Mouse (Mus musculus): ENCODE measurements around the gene Krt81. TPM values are rescaled to one million over a fixed set of nuclear protein-coding genes. Genes with fewer than 3 reads are reported as not detected.

Krt81 gene
- not detected for total RNA-seq (2022)

DNA sequence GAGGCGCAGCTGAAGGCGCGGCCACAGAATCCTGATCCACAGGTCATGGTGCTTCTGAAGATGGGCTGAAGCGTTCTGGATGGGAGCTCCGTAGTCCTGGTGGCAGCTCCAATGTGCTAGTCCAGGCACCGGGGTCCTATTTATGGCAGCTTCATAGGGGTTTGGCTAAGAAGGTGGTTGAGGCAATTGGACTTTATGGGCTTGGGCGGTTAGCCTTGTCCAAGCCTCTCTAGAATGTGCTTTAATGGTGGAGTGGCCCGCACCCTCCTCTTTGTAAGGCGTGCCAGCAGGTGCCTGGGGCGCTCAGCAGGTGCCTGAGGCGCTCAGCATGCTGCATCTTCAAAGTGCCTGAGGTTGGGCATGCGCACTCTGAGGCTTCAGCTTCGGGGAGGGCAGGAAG, at the start of gene Krt81:
Krt81 (minus strand) TSS at position 101 of the 400 bp plus-strand sequence.
- DNase-seq (ENCODE audit: low spot score in 2 of 2), result no peak

DNA sequence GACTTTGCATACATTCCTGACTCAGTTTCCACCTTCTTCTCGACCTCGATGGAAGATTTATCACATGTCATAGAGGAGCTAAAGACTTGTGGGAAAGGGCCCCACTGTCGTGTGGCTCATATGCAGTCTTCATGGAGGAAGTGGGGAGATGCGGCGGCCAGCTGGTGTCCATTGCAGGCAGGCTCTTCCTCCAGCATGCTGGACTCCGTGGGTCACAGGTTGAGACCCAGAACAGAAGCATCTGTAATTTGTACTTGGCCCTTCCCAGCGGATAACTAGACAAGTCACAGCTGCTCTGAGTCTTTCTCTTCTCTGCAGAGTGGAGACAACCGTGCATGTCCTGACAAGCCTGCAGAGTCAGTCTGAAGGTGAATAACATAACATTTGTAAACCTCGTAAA, 44.7 kb upstream of the Krt81 start:
- DNase-seq (ENCODE audit: low spot score in 2 of 2), result no peak

DNA sequence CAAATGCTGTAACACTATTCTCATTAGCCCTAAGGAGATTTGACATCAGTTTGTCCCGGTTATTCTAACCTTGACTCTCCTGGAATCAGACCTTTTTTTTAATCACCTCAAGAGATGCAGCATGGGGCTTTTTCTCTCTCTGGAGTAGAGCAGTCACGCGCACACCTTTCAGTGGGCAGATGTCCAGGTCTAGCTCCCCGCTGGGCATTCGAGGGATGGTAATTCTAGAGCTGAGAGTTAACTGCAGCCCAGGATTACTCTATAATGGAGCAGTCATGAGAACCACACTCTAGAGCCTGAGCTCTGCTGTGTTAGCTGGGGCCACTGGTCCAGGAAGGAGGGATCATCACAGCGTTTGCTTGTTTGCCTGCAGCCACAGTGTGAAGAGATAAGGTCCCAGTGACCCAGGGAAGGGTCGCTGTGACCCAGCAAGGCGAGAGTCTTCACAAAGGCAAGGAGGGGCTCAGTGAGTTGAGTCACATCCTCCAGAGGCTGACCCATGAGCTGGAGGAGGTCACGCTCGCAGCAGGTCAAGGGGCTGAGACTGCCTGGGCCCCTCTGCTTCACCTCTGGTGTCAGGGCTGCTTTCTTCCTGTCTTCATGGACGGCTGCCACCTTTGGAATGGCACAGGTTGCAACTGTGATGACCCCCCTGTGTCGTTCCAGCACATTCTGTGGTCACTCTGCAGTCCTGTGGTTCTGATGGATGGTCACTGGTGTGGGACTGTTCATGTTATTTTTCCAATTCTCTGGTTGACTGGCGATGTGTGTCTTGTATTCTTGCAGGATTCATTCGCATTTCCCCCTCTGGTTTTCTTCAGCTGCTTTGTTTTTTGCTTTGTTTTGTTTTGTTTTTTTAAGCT, 43.6 kb upstream of the Krt81 start:
- DNase-seq (ENCODE audit: low spot score in 2 of 2), result no peak

- DNase-seq (ENCODE audit: low spot score in 2 of 2), result no peak
Observed at GRCm38 (mm10) chr15:101497181-101497580, 33.6 kb upstream of the Krt81 start.

GRCm38 (mm10) chr15:101495266-101495665, 31.7 kb upstream of the Krt81 start:
- DNase-seq (ENCODE audit: low spot score in 2 of 2), result no peak

DNA sequence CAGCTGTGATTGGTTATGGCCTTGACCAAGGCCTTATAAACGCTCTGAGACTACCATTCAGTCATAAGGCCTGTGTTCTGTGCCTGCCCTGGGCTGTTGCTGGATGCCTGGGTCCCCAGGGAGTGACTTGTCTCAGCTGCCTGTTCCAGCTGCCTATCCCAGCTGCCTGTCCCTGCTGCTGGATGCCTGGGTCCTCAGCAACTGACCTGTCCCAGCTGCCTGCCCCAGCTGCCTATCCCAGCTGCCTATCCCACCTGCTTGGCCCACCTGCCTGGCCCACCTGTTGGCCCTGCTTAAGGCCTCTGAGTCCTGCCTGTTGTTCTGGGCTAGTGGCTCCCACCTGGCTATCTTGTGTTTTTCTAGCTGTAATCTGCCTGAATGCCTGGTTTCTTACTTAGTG, 30.7 kb upstream of the Krt81 start:
- DNase-seq (ENCODE audit: low spot score in 2 of 2), result no peak

GRCm38 (mm10) chr15:101493713-101494112, 30.2 kb upstream of the Krt81 start:
- DNase-seq (ENCODE audit: low spot score in 2 of 2), result no peak

DNA sequence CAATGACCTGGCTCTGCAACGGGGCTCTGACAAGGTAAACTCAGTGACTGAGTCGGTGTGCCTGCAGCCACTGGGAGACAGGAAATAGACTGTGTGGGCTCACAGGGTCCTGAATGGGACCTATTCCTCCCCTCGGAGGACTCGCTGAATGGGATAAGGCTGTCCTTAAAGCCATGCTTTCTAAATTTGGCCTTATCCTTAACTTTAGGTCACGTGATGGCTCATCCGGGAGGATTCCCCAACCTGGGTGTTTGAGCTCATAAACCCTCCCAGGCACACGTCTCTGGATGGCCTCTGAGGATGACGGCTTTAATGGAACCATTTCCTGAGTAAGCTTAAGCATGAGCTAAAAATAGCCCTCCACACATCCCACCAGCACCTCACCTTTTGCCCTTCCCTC, 29.2 kb upstream of the Krt81 start:
- DNase-seq (ENCODE audit: low spot score in 2 of 2), result no peak

DNA sequence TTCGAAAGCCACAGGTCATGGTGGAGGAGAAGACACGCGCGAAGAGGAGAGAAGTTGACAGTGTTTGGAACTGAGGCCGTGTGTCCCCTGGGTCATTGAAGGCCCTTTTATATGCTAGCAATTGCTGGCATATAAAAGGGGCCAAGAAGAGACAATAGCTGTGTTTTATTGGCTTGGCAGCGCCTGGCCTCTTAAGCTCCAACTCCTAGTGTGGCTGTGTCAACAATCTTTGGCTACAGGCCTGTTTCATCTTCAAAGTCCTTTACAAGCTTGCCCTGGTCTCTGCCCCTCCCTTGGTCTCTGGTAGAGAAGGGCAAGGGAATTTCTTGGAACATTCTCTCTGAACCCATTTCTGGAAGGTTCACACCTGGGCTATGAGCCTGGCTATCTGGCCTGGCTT, 27.9 kb upstream of the Krt81 start, which contains the start of gene Krt83:
Krt83 (minus strand) TSS at position 82 of the 400 bp plus-strand sequence.
- no peak for DNase-seq (ENCODE audit: low spot score in 2 of 2)

DNA sequence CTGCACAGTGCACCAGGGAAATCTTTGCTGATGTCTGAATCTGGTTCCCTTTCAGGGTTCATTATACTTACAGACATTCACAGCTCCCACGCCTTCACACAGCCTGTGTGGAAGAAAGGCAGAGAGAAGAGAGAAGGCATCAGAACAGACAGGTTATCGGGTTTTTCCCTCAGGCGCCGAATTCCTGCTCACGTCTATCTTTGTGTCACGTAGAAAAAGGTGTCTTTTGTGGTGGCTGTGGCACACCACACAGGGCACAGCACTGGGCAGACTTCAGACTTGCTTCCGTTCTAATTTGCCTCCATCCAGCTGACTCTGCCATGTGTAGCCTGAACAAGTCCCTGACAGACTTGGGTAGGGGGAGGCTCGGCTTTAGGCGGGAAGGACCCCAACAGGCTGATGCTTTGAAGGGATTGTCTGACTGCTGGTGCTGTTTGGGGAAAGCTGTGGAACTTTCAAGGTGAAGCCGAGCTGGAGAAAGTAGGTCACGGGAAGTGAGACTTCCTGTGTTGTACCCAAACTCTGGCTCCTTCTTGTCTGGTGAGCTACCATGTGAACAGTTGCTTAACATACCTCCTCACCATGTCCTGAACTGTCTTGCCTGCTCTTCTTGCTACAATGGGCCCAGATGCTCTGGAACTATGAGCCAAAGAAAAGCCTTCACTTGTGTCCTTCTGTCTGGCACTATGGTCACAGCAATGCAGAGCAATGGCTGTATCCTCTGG, 22.5 kb upstream of the Krt81 start:
- DNase-seq (ENCODE audit: low spot score in 2 of 2), result no peak

- no peak for DNase-seq (ENCODE audit: low spot score in 2 of 2)
Observed at GRCm38 (mm10) chr15:101484939-101485338, 21.4 kb upstream of the Krt81 start.

- no peak for DNase-seq (ENCODE audit: low spot score in 2 of 2)
Observed at GRCm38 (mm10) chr15:101483646-101484045, 20.1 kb upstream of the Krt81 start.

DNA sequence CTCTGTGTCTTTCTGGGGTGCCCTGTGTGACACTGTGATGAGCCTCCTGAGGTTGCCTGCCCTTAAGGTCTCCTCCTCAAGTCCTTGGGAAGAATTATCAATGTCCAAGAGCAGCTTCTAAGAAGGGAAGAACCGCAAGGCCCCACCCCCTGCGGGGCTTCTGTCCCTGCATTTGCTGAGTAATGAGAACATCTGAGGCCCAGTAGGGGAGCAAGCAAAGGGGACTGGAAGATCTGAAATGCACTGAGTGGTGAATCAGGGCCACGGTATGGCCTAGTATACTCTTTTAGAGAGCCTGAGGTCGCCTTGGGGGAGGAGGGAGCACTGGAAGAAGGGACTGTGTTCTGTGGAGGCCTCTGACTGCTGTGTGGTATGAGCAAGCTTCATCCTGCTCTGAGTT, 18.5 kb upstream of the Krt81 start:
- DNase-seq (ENCODE audit: low spot score in 2 of 2), result no peak

DNA sequence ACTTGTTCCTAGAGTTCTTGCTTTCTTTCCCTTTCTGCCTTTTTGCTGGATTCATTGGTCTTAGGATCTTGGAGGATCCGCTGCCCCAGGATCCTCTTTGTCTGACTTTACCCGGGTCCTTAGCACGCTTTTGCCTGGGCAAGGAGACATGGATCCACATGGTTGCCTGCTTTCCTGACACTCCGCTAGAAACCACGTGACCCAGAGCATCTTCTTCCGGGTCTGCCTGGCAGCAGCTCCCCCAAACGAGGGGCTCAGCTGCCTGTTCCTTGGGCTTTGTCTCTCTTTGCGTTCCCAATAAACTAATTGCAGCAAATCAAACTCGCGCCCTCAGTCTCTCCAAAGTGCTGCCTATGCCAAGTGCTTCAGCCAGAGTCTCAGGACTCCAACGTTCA, 16.1 kb upstream of the Krt81 start:
- no peak for DNase-seq (ENCODE audit: low spot score in 2 of 2)

- DNase-seq (ENCODE audit: low spot score in 2 of 2), result peak; percentile 12 to 36
Observed at GRCm38 (mm10) chr15:101479007-101479665, 15.6 kb upstream of the Krt81 start.

DNA sequence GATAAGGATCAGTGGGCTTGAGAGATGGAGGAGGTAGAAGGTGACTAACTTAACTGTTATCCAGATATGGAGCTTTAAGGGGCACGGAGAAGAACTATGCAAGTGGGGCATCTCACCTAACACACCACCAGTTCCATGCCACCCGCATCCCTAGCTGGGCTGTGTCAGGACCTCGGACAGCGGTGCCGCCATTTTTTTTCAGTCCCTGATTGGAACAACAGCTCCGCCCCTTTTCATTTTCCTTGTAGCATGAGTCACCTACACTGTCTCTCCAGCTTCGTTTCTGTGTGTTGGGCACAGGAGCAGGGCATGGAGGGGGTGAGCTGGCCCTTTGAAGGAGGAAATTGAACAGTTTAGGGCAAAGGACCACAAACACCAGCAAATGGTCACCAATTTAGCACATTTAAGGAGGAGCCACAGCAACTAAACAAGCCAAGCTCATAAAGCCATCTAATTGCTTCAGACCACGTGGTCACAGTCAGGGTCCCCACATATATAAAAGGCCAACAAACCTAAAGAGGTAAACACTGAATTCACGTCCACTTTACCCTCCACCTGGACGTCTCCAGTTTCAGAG, 9.5 kb upstream of the Krt81 start, which contains the start of gene Krt86:
Krt86 (plus strand) TSS at position 527 of the 577 bp plus-strand sequence.
- DNase-seq (ENCODE audit: low spot score in 2 of 2), result no peak

DNA sequence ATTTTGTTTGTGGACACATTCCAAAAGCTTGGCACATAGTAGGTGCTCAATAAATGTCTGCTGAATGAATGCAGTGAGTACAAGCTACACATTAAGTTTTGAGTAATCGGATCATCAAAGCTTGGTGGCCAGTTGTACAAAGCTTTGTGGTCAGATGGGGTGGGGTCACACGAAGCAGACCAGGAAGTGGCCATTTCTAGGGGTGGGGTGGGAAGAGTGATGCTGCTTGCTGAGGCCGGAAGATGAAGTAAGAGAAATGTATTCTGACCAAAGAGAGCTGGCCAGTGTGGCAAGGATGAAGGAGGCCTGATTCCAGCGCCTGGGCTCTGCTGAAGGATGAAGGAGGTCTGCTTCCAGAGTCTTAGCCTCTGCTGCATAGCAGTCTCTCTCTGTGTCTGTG, 5.5 kb upstream of the Krt81 start:
- DNase-seq (ENCODE audit: low spot score in 2 of 2), result no peak

GRCm38 (mm10) chr15:101459283-101459682, 4.3 kb downstream of the Krt81 start:
- DNase-seq (ENCODE audit: low spot score in 2 of 2), result no peak

DNA sequence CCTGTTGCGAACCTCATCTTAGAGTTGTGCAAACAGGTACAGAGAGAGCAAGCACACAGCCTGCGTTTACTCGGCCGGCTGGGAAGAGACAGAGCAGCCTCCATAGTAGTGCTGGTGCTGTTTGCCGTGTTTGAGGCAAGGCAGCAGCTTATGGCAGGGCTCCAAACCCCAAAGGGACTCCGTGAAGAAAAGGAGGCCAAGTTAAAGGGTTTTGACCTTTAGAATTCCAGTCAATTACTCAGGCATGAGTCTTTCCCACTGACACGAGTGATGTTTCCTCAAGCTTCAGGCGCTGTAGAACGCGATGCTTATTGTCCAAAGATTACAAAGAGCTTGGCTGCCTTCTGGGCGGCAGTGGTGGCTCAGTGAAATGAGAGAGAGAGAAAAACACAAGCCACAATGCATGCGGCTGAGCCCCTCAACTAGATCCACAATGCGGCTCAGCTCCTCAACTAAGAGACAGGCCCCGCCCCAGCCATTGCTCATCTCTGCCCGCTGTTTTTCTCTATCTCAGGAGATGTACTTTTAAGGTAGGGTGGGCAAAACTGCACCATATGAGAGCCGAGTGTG, 5.1 kb downstream of the Krt81 start:
- DNase-seq (ENCODE audit: low spot score in 2 of 2), result no peak

GRCm38 (mm10) chr15:101455891-101456290, 7.7 kb downstream of the Krt81 start:
- no peak for DNase-seq (ENCODE audit: low spot score in 2 of 2)

DNA sequence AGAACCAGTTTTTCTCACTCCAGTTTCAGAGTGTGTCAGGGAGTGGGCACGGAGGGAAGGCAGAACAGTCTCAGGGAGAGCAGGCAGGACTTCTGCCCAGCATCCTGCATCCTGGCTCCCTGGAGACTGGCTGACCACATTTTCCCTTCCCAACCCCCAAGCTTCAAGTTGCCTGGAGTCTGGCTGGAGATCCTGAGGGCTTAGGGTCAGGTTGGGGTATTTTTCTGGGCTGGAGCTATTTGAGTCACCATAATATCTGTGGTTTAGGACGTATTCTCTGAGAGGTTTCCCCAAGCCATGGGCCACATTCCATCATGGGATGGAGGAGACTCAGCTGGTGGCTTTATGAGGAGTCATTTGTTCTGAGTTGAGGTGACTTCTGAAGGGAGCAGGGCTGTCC, 8.3 kb downstream of the Krt81 start:
- DNase-seq (ENCODE audit: low spot score in 2 of 2), result no peak
